Mouse (Mus musculus): ENCODE measurements around the gene D930048N14Rik. TPM values are rescaled to one million over a fixed set of nuclear protein-coding genes. Genes with fewer than 3 reads are reported as not detected.
"Not testable (repeated sequence)": the region's sequence is repeated elsewhere in the genome, so short reads cannot be mapped to it uniquely, and the experiment has no call there.

D930048N14Rik gene
- polyA plus RNA-seq, 1 experiment from 2014 or later, result 1.2 TPM

GRCm38 (mm10) chr11:51614256-51614655 lies 36.5 kb upstream of the D930048N14Rik start:
- Histone ChIP-seq H3K9me3 (ENCODE audit: control insufficient read depth, low read length) (no peaks in the 10 kb centered on the region), H3K4me1 (replicated peaks; ENCODE audit: control insufficient read depth, insufficient read depth, low read length) (no peaks in the 10 kb centered on the region), H3K9ac (ENCODE audit: low read depth, low read length) (no peak overlapping the region), H3K27me3 (ENCODE audit: control insufficient read depth, insufficient read depth, low read length) (no peaks in the 10 kb centered on the region), H3K4me3 (ENCODE audit: low read depth, low read length) (no peak overlapping the region), H3K4me2 (replicated peaks; ENCODE audit: low read depth, low read length) (no peak overlapping the region), H3K27ac (ENCODE audit: low read depth, low read length) (no peak overlapping the region), H3K36me3 (ENCODE audit: control insufficient read depth, insufficient read depth, low read length) (no peaks in the 10 kb centered on the region)
- ATAC-seq (ENCODE audit: low FRiP score) (no peak), DNase-seq (ENCODE audit: low spot score) (no peak)
- WGBS, result 82% methylated on average over 8 of the region's 8 CpGs

GRCm38 (mm10) chr11:51615129-51615528 lies 35.6 kb upstream of the D930048N14Rik start:
- ATAC-seq (ENCODE audit: low FRiP score) (no peak), DNase-seq (ENCODE audit: low spot score) (no peak)
- Histone ChIP-seq H3K4me1 (replicated peaks; ENCODE audit: control insufficient read depth, insufficient read depth, low read length) (no peaks in the 10 kb centered on the region), H3K9me3 (ENCODE audit: control insufficient read depth, low read length) (no peaks in the 10 kb centered on the region), H3K9ac (ENCODE audit: low read depth, low read length) (peak overlapping the region; percentile 58), H3K27me3 (ENCODE audit: control insufficient read depth, insufficient read depth, low read length) (no peaks in the 10 kb centered on the region), H3K4me2 (replicated peaks; ENCODE audit: low read depth, low read length) (peak overlapping the region; percentile 42), H3K27ac (ENCODE audit: low read depth, low read length) (no peak overlapping the region), H3K4me3 (ENCODE audit: low read depth, low read length) (no peak overlapping the region), H3K36me3 (ENCODE audit: control insufficient read depth, insufficient read depth, low read length) (no peaks in the 10 kb centered on the region)
- 54% methylated on average over 7 of the region's 7 CpGs for WGBS

- peak; percentile 73 for DNase-seq (ENCODE audit: low spot score)
- Histone ChIP-seq H3K9me3 (ENCODE audit: control insufficient read depth, low read length) (no peaks in the 10 kb centered on the region), H3K4me2 (replicated peaks; ENCODE audit: low read depth, low read length) (peak overlapping the region; percentile 42), H3K27me3 (ENCODE audit: control insufficient read depth, insufficient read depth, low read length) (no peaks in the 10 kb centered on the region), H3K4me1 (replicated peaks; ENCODE audit: control insufficient read depth, insufficient read depth, low read length) (no peaks in the 10 kb centered on the region), H3K9ac (ENCODE audit: low read depth, low read length) (peak overlapping the region; percentile 58), H3K4me3 (ENCODE audit: low read depth, low read length) (0 out of 2 replicates have a peak overlapping the region, but pooled peaks have one; percentile 1), H3K36me3 (ENCODE audit: control insufficient read depth, insufficient read depth, low read length) (no peaks in the 10 kb centered on the region), H3K27ac (ENCODE audit: low read depth, low read length) (no peak overlapping the region)
- ATAC-seq (ENCODE audit: low FRiP score), result no peak
- 5% methylated on average over 14 of the region's 14 CpGs for WGBS
Observed at GRCm38 (mm10) chr11:51615601-51616000, 35.2 kb upstream of the D930048N14Rik start.

GRCm38 (mm10) chr11:51616113-51616512 lies 34.6 kb upstream of the D930048N14Rik start:
- not testable (repeated sequence) for H3K27ac ChIP-seq (ENCODE audit: low read depth, low read length); H3K27me3 ChIP-seq (ENCODE audit: control insufficient read depth, insufficient read depth, low read length); H3K9me3 ChIP-seq (ENCODE audit: control insufficient read depth, low read length); DNase-seq (ENCODE audit: low spot score); H3K4me2 ChIP-seq (replicated peaks; ENCODE audit: low read depth, low read length); H3K36me3 ChIP-seq (ENCODE audit: control insufficient read depth, insufficient read depth, low read length); ATAC-seq (ENCODE audit: low FRiP score); H3K4me1 ChIP-seq (replicated peaks; ENCODE audit: control insufficient read depth, insufficient read depth, low read length)
- Histone ChIP-seq H3K9ac (ENCODE audit: low read depth, low read length) (peak overlapping the region; percentile 58; the same call in 1 of the 2 replicates), H3K4me3 (ENCODE audit: low read depth, low read length) (0 out of 2 replicates have a peak overlapping the region, but pooled peaks have one; percentile 1)
- 93% methylated on average over 7 of the region's 7 CpGs for WGBS

GRCm38 (mm10) chr11:51617693-51618092 lies 33.1 kb upstream of the D930048N14Rik start:
- no peaks in the 10 kb centered on the region for H3K9me3 ChIP-seq (ENCODE audit: control insufficient read depth, low read length)
- H3K4me2 ChIP-seq (replicated peaks; ENCODE audit: low read depth, low read length), result no peak overlapping the region
- H3K4me3 ChIP-seq (ENCODE audit: low read depth, low read length), result no peak overlapping the region
- 7% methylated on average over 4 of the region's 4 CpGs for WGBS
- DNase-seq (ENCODE audit: low spot score) (peak; percentile 79), ATAC-seq (ENCODE audit: low FRiP score) (no peak)
- H3K36me3 ChIP-seq (ENCODE audit: control insufficient read depth, insufficient read depth, low read length), result no peaks in the 10 kb centered on the region
- no peaks in the 10 kb centered on the region for H3K4me1 ChIP-seq (replicated peaks; ENCODE audit: control insufficient read depth, insufficient read depth, low read length)
- no peak overlapping the region for H3K9ac ChIP-seq (ENCODE audit: low read depth, low read length)
- no peak overlapping the region for H3K27ac ChIP-seq (ENCODE audit: low read depth, low read length)
- no peaks in the 10 kb centered on the region for H3K27me3 ChIP-seq (ENCODE audit: control insufficient read depth, insufficient read depth, low read length)

GRCm38 (mm10) chr11:51618894-51619408 lies 31.8 kb upstream of the D930048N14Rik start:
- H3K9ac ChIP-seq (ENCODE audit: low read depth, low read length), result no peak overlapping the region
- H3K27ac ChIP-seq (ENCODE audit: low read depth, low read length), result no peak overlapping the region

GRCm38 (mm10) chr11:51619409-51620060 lies 31.2 kb upstream of the D930048N14Rik start, which contains the start of gene Nhp2:
Gene Nhp2 (plus strand): TSS chr11:51619735.
- H3K36me3 ChIP-seq (ENCODE audit: control insufficient read depth, insufficient read depth, low read length), result peaks cover 9% of the 10 kb centered on the region
- peak; percentile 96 for ATAC-seq (ENCODE audit: low FRiP score)
- no peak within 1 kb of the TSS for H3K27ac ChIP-seq (ENCODE audit: low read depth, low read length)
- H3K4me1 ChIP-seq (replicated peaks; ENCODE audit: control insufficient read depth, insufficient read depth, low read length), result no peaks in the 10 kb centered on the region
- peak; percentile 97 for DNase-seq (ENCODE audit: low spot score)
- no peaks in the 10 kb centered on the region for H3K9me3 ChIP-seq (ENCODE audit: control insufficient read depth, low read length)
- under 1% methylated on average over 51 of the region's 51 CpGs for WGBS
- peak within 1 kb of the TSS; percentile 62 for H3K9ac ChIP-seq (ENCODE audit: low read depth, low read length)
- H3K4me3 ChIP-seq (ENCODE audit: low read depth, low read length), result peak within 1 kb of the TSS; percentile 78
- peak within 1 kb of the TSS; percentile 53 for H3K4me2 ChIP-seq (replicated peaks; ENCODE audit: low read depth, low read length)
- no peaks in the 10 kb centered on the region for H3K27me3 ChIP-seq (ENCODE audit: control insufficient read depth, insufficient read depth, low read length)

More at GRCm38 (mm10) chr11:51618894-51619408, 31.8 kb upstream of the D930048N14Rik start:
- 61% methylated on average over 8 of the region's 8 CpGs for WGBS
- ATAC-seq (ENCODE audit: low FRiP score), result peak; percentile 63
- H3K4me3 ChIP-seq (ENCODE audit: low read depth, low read length), result peak overlapping the region; percentile 78
- DNase-seq (ENCODE audit: low spot score), result no peak
- H3K27me3 ChIP-seq (ENCODE audit: control insufficient read depth, insufficient read depth, low read length), result no peaks in the 10 kb centered on the region
- peaks cover 5% of the 10 kb centered on the region; the same call in 1 of the 2 replicates for H3K36me3 ChIP-seq (ENCODE audit: control insufficient read depth, insufficient read depth, low read length)
- H3K9me3 ChIP-seq (ENCODE audit: control insufficient read depth, low read length), result no peaks in the 10 kb centered on the region
- no peaks in the 10 kb centered on the region for H3K4me1 ChIP-seq (replicated peaks; ENCODE audit: control insufficient read depth, insufficient read depth, low read length)
- peak overlapping the region; percentile 53 for H3K4me2 ChIP-seq (replicated peaks; ENCODE audit: low read depth, low read length)

- H3K4me2 ChIP-seq (replicated peaks; ENCODE audit: low read depth, low read length), result peak overlapping the region; percentile 53
- H3K9ac ChIP-seq (ENCODE audit: low read depth, low read length), result peak overlapping the region; percentile 62
- H3K27me3 ChIP-seq (ENCODE audit: control insufficient read depth, insufficient read depth, low read length), result no peaks in the 10 kb centered on the region
- DNase-seq (ENCODE audit: low spot score) (no peak), ATAC-seq (ENCODE audit: low FRiP score) (no peak)
- H3K4me3 ChIP-seq (ENCODE audit: low read depth, low read length), result peak overlapping the region; percentile 78
- 3% methylated on average over 11 of the region's 11 CpGs for WGBS
- no peaks in the 10 kb centered on the region for H3K4me1 ChIP-seq (replicated peaks; ENCODE audit: control insufficient read depth, insufficient read depth, low read length)
- no peak overlapping the region for H3K27ac ChIP-seq (ENCODE audit: low read depth, low read length)
- H3K36me3 ChIP-seq (ENCODE audit: control insufficient read depth, insufficient read depth, low read length), result peaks cover 13% of the 10 kb centered on the region
- H3K9me3 ChIP-seq (ENCODE audit: control insufficient read depth, low read length), result no peaks in the 10 kb centered on the region
Observed at GRCm38 (mm10) chr11:51620084-51620483, 30.7 kb upstream of the D930048N14Rik start.

- WGBS, result 98% methylated on average over 2 of the region's 2 CpGs
- H3K4me2 ChIP-seq (replicated peaks; ENCODE audit: low read depth, low read length), result no peak overlapping the region
- no peak overlapping the region for H3K4me3 ChIP-seq (ENCODE audit: low read depth, low read length)
- no peak for DNase-seq (ENCODE audit: low spot score)
- H3K9ac ChIP-seq (ENCODE audit: low read depth, low read length), result no peak overlapping the region
- no peaks in the 10 kb centered on the region for H3K27me3 ChIP-seq (ENCODE audit: control insufficient read depth, insufficient read depth, low read length)
- no peaks in the 10 kb centered on the region for H3K9me3 ChIP-seq (ENCODE audit: control insufficient read depth, low read length)
- peaks cover 16% of the 10 kb centered on the region for H3K36me3 ChIP-seq (ENCODE audit: control insufficient read depth, insufficient read depth, low read length)
- no peak for ATAC-seq (ENCODE audit: low FRiP score)
- H3K27ac ChIP-seq (ENCODE audit: low read depth, low read length), result no peak overlapping the region
- H3K4me1 ChIP-seq (replicated peaks; ENCODE audit: control insufficient read depth, insufficient read depth, low read length), result no peaks in the 10 kb centered on the region
Observed at GRCm38 (mm10) chr11:51621776-51622175, 29.0 kb upstream of the D930048N14Rik start.
